Mouse (Mus musculus) forebrain, embryonic 13.5 days (tissue): Measurements from ENCODE around the gene Rnase10. TPM values are rescaled to one million over a fixed set of nuclear protein-coding genes. Genes with fewer than 3 reads are reported as not detected.
"Not testable (repeated sequence)": the region's sequence is repeated elsewhere in the genome, so short reads cannot be mapped to it uniquely, and the experiment has no call there.

Experiments used
- ATAC-seq: fragments of 200-750 bp; cut with Nextera tagmentation; 2 replicates; pipeline ENCODE4 v1.8.0; 2017
- H3K27ac ChIP-seq: fragments of 300-500 bp; sonication (generic); 2 replicates; pipeline ENCODE4 v1.5.1; 2015; ENCODE audit warnings: inconsistent platforms, mild to moderate bottlenecking, moderate library complexity
- H3K27me3 ChIP-seq: fragments of 300-500 bp; sonication (generic); 2 replicates; pipeline ENCODE4 v1.6.1; 2015; ENCODE audit warnings: mild to moderate bottlenecking, inconsistent platforms
- H3K36me3 ChIP-seq: fragments of 300-500 bp; sonication (generic); 2 replicates; pipeline ENCODE4 v1.6.1; 2015; ENCODE audit warnings: mild to moderate bottlenecking, inconsistent platforms; ENCODE audit not compliant: poor library complexity, severe bottlenecking
- H3K4me1 ChIP-seq: fragments of 300-500 bp; sonication (generic); 2 replicates; pipeline ENCODE4 v1.6.1; 2015; ENCODE audit warnings: inconsistent platforms
- H3K4me2 ChIP-seq: fragments of 300-500 bp; sonication (generic); 2 replicates; pipeline ENCODE4 v1.6.1; 2015; ENCODE audit warnings: inconsistent platforms, mild to moderate bottlenecking, moderate library complexity
- H3K4me3 ChIP-seq: fragments of 300-500 bp; sonication (generic); 2 replicates; pipeline ENCODE4 v1.5.1; 2015; ENCODE audit warnings: mild to moderate bottlenecking, inconsistent platforms
- H3K9ac ChIP-seq: fragments of 300-500 bp; sonication (generic); 2 replicates; pipeline ENCODE4 v1.6.1; 2015; ENCODE audit warnings: mild to moderate bottlenecking, inconsistent platforms
- H3K9me3 ChIP-seq: fragments of 300-500 bp; sonication (generic); replicated peaks from 2 replicates; pipeline ENCODE4 v1.6.1; 2016; ENCODE audit warnings: inconsistent platforms
- WGBS: fragments of 180-500 bp; shearing (Covaris S2); methylation state at CpG from one replicate; pipeline ENCODE4 v1.1.7; 2015; 5-methylcytosine and 5-hydroxymethylcytosine counted together
- polyA plus RNA-seq: library from polyadenylated mRNA; unstranded; fragments of >200 nt; fragmentation: Nextera tagmentation; extraction: Ambion mirVana; gene quantifications from 2 replicates; pipeline ENCODE4 v1.2.1, GENCODE M21; 2015

The Rnase10 gene
- not detected in 2 replicates for polyA plus RNA-seq

DNA sequence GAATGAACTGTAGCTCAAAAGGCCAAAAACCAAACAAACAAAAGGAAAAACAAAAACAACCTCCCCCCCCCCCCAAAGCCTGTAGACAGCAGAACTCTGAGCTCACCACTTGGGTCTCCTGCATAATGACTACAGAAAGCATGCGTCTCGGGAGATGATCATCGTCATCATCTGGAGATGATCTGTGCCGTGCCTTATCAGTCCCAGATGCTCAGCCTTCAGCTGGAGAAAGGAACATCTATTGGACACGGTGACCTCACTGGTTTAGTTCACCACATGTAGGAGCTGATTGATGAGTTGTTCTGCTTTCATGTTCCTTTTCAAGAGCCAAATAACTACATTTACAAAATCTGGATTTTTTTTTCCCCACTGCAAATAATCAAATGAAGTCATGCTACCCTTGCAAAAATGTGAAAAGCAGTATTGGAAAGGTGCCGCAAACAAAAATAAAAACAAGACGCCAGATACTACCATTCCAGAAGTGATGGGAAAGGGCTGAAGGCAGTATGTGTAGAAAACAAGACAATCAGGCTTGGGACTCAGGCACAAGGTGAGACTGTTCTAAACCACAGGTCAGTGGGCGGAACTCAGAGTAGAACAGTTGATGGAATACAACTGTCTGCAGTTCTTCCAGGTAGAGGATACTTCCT lies at the start of gene Rnase10:
Gene Rnase10 (plus strand): TSS at position 600 of the 650 bp plus-strand sequence.
- H3K9ac ChIP-seq: no peak within 1 kb of the TSS
- H3K4me3 ChIP-seq: no peak within 1 kb of the TSS
- H3K36me3 ChIP-seq: no peaks in the 10 kb centered on the region
- 91% methylated on average over 8 of the region's 8 CpGs for WGBS
- H3K4me1 ChIP-seq: no peaks in the 10 kb centered on the region
- ATAC-seq: no peak
- H3K27me3 ChIP-seq: no peaks in the 10 kb centered on the region
- no peak within 1 kb of the TSS for H3K4me2 ChIP-seq
- H3K9me3 ChIP-seq: no peaks in the 10 kb centered on the region
- no peak within 1 kb of the TSS for H3K27ac ChIP-seq

GRCm38 (mm10) chr14:50958289-50958995 lies 49.1 kb upstream of the Rnase10 start:
- H3K27ac ChIP-seq, H3K9ac ChIP-seq, H3K4me3 ChIP-seq, H3K9me3 ChIP-seq, H3K4me2 ChIP-seq, ATAC-seq, H3K4me1 ChIP-seq, H3K36me3 ChIP-seq, H3K27me3 ChIP-seq: not testable (repeated sequence)
- WGBS: 91% methylated on average over 5 of the region's 5 CpGs

DNA sequence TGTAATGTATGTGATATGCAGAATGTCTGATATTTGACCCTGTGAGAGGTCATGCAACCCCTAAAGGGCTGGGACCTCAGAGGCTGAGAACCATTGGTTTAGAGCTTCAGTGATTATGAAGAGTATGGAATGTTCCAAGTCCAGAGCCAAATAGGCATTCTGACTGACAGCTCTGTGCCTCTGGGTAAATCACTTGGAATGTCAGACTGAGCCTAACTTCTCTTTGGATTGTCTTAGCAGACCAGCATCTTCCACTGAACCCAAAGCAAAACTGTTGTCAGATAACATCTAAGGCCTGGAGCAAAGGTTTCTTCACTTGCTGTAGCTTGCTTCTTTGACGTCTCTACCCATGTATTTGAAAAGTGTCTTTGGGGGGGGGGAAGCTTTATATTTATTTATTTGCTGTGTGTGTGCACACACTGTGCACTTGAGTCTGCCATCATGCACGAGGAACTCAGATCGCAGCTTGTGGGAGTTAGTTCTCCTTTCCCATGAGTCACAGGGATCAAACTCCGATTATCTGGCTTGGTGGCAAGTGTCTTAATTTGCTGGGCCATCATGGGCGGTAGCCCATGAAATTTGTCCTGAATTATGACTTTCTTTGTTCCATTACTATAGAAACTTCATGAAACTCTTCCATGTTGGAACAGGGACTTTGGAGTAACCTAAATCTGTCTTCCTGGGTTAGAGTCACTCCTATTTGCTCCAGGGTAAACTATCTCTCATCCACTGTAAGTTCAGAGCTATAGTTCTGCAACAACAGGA lies 39.2 kb upstream of the Rnase10 start:
- 75% methylated on average over 5 of the region's 5 CpGs for WGBS
- H3K9ac ChIP-seq: no peak overlapping the region
- no peaks in the 10 kb centered on the region; the same call in 1 of the 2 replicates for H3K9me3 ChIP-seq
- no peak overlapping the region for H3K27ac ChIP-seq
- H3K4me3 ChIP-seq: no peak overlapping the region
- no peak for ATAC-seq
- no peaks in the 10 kb centered on the region for H3K27me3 ChIP-seq
- no peak overlapping the region for H3K4me2 ChIP-seq
- peaks cover 12% of the 10 kb centered on the region for H3K4me1 ChIP-seq
- no peaks in the 10 kb centered on the region for H3K36me3 ChIP-seq

- H3K9ac ChIP-seq: no peak overlapping the region
- 5% methylated on average over 1 of the region's 1 CpGs for WGBS
- H3K4me2 ChIP-seq: no peak overlapping the region; the same call in 1 of the 2 replicates
- no peak overlapping the region for H3K4me3 ChIP-seq
- H3K27me3 ChIP-seq: no peaks in the 10 kb centered on the region
- 0 out of 2 replicates have a peak, but pooled peaks have one; percentile 43 for ATAC-seq
- peaks cover 12% of the 10 kb centered on the region for H3K4me1 ChIP-seq
- H3K9me3 ChIP-seq: no peaks in the 10 kb centered on the region; the same call in 1 of the 2 replicates
- no peaks in the 10 kb centered on the region for H3K36me3 ChIP-seq
- H3K27ac ChIP-seq: no peak overlapping the region
Observed at GRCm38 (mm10) chr14:50969041-50969440, 38.5 kb upstream of the Rnase10 start.

DNA sequence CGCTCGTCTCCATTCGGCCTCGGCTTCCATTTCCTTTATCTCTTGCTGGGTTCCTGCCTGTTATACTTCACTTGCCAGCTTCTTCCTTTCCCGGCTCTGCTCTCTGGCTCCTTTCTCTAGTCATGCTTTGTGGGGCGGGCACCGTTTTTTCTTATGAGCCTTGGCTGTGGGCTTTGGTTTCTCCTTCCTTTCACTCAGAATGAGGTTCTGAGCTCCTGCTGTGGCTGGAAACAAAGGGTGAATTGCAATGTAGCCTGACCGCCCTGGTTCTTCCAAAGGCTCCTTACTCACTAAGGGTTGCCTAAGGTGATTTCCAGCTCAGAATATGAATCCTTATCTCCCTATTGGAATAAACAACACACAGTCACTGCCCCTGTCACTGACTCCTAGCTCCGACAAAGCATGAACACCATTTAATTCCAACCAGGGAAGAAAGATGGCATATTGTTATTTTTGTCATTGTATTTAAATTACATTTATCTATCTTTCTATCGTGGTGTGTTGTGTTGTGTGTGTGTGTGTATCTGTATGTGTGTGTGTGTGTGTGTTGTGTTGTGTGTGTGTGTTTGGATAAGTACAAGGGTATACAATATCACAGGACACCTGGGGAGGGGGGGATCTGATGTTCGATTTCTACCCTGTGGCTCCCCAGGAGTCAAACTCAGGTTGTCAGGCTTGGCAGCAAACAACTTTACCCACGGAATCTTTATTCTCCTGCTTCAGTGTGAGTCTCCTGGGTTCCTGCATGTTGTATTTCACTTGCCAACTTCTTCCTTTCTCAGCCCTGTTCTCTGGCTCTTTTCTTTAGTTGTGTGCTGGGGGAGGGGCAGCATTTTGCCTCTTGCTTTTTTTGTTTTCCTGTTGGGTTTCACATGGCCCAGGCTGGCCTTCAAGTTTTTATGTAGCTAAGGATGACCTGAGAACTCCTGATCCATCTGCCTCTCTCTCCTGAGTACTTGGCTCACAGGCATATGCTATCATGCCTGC lies 37.7 kb upstream of the Rnase10 start:
- Histone ChIP-seq H3K36me3 (no peaks in the 10 kb centered on the region), H3K9ac (0 out of 2 replicates have a peak overlapping the region, but pooled peaks have one; percentile 22), H3K27me3 (no peaks in the 10 kb centered on the region), H3K4me2 (peak overlapping the region; percentile 30; the same call in 1 of the 2 replicates), H3K4me1 (peaks cover 12% of the 10 kb centered on the region), H3K9me3 (no peaks in the 10 kb centered on the region), H3K27ac (peak overlapping the region; percentile 31; the same call in 1 of the 2 replicates), H3K4me3 (no peak overlapping the region)
- WGBS: 6% methylated on average over 12 of the region's 12 CpGs
- ATAC-seq: peak; percentile 50

DNA sequence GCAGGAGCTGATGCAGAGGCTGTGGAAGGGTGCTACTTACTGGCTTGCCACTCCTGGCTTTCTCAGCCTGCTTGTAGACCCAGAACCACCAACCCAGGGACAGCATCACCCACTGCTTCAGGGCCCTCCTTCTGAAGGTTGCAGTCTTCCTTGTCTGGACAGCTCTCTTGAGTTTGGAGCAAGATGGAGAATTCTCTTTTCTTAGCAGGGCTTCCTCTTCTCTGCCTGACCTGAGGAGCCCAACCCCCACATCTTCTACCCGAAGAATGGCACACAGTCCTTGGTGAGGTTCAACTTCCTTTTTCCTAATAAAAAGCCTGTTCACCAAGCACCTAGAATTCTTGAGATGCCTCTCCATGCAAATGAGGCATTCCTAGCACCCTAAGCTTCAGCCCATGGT lies 36.7 kb upstream of the Rnase10 start:
- Histone ChIP-seq H3K36me3 (no peaks in the 10 kb centered on the region), H3K9me3 (no peaks in the 10 kb centered on the region), H3K9ac (no peak overlapping the region), H3K4me1 (peaks cover 12% of the 10 kb centered on the region), H3K27ac (no peak overlapping the region), H3K4me3 (no peak overlapping the region), H3K27me3 (no peaks in the 10 kb centered on the region), H3K4me2 (no peak overlapping the region)
- WGBS: 89% methylated on average over 1 of the region's 1 CpGs
- ATAC-seq: no peak

DNA sequence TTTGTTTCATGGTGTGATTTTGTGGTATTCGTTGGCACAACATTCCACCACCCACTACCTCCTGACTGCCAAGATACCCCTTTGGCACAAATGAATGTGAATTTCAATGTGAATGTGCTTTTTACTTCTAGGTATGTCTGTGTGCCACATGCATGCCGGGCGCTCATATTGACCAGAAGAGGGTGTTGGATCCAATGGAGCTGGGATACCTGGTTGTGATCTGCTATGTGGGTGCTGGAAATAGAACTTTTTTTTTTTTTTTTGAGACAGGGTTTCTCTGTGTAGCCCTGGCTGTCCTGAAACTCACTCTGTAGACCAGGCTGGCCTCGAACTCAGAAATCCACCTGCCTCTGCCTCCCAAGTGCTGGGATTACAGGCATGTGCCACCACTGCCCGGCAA lies 34.5 kb upstream of the Rnase10 start:
- H3K27me3 ChIP-seq, H3K36me3 ChIP-seq, H3K9me3 ChIP-seq, H3K9ac ChIP-seq, H3K27ac ChIP-seq, H3K4me2 ChIP-seq, H3K4me3 ChIP-seq, ATAC-seq: not testable (repeated sequence)
- peaks cover 14% of the 10 kb centered on the region for H3K4me1 ChIP-seq
- 89% methylated on average over 5 of the region's 5 CpGs for WGBS

DNA sequence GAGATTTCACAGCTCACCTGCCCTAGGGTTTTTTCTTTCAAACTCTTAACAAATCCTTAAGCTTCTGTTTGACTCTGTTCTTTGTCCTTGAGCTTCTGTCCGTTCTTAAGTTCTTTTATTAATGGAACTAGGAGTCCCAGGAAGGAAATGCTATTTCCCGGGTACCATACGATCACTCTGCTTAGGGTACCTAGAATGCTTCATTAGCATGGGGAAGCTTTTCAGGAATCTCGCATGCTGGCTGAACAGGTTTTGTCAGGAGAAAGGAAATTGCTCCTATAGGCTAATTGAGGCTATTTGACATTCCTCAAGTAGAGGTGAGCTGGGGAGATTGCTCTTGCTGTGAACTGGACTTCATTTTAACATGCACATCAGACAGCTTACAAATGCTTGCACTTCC lies 33.9 kb upstream of the Rnase10 start:
- WGBS: 17% methylated on average over 4 of the region's 4 CpGs
- Histone ChIP-seq H3K4me1 (peaks cover 12% of the 10 kb centered on the region), H3K4me2 (no peak overlapping the region), H3K4me3 (no peak overlapping the region), H3K36me3 (no peaks in the 10 kb centered on the region), H3K27me3 (no peaks in the 10 kb centered on the region), H3K9me3 (no peaks in the 10 kb centered on the region), H3K27ac (no peak overlapping the region), H3K9ac (no peak overlapping the region)
- no peak for ATAC-seq

DNA sequence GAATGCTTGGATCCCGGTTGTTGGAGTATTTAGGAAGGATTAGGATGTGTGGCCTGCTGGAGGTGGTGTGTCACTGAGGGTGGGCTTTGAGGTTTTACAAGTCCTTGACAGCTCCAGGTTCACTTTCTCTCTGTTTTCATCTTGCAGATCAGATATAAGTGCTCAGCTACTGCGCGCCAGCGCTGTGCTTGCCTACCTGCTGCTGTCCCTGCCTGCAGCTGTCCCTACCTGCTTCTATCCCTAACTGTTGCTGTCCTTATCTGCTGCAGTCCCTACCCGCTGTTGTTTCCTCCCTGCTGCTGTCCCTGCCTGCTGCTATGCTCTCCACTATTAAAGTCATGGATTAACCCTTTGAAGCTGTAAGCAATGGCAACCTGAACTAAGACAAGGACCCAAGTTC lies 32.5 kb upstream of the Rnase10 start:
- Histone ChIP-seq H3K4me3 (no peak overlapping the region), H3K9me3 (no peaks in the 10 kb centered on the region), H3K27ac (no peak overlapping the region), H3K4me2 (no peak overlapping the region), H3K9ac (no peak overlapping the region), H3K36me3 (no peaks in the 10 kb centered on the region), H3K27me3 (no peaks in the 10 kb centered on the region), H3K4me1 (peaks cover 5% of the 10 kb centered on the region)
- WGBS: 45% methylated on average over 5 of the region's 5 CpGs
- no peak for ATAC-seq

GRCm38 (mm10) chr14:50976674-50977073 lies 30.9 kb upstream of the Rnase10 start:
- 9% methylated on average over 9 of the region's 9 CpGs for WGBS
- H3K27me3 ChIP-seq: no peaks in the 10 kb centered on the region
- no peak for ATAC-seq
- no peaks in the 10 kb centered on the region for H3K36me3 ChIP-seq
- H3K9ac ChIP-seq: no peak overlapping the region
- no peaks in the 10 kb centered on the region for H3K9me3 ChIP-seq
- peaks cover 3% of the 10 kb centered on the region; the same call in 1 of the 2 replicates for H3K4me1 ChIP-seq
- H3K4me3 ChIP-seq: no peak overlapping the region
- no peak overlapping the region for H3K27ac ChIP-seq
- peak overlapping the region; percentile 31; the same call in 1 of the 2 replicates for H3K4me2 ChIP-seq

- not testable (repeated sequence) for ATAC-seq, H3K27ac ChIP-seq, H3K27me3 ChIP-seq, H3K4me3 ChIP-seq, H3K36me3 ChIP-seq, H3K4me1 ChIP-seq, H3K9me3 ChIP-seq, H3K9ac ChIP-seq, H3K4me2 ChIP-seq
- WGBS: 93% methylated on average over 6 of the region's 6 CpGs
Observed at GRCm38 (mm10) chr14:50978451-50978850, 29.1 kb upstream of the Rnase10 start.
